Mouse (Mus musculus) bone marrow macrophage, adult 2 months (primary cell): ENCODE data around the gene Tctex1d1.

Experiments
- CTCF ChIP-seq: IDR thresholded peaks from 2 replicates; pipeline ENCODE4 v1.5.1; 2012; ENCODE audit warnings: low read depth, mild to moderate bottlenecking, low read length, moderate library complexity
- POLR2A ChIP-seq: IDR thresholded peaks from 2 replicates; pipeline ENCODE4 v1.6.1; 2012; ENCODE audit warnings: mild to moderate bottlenecking, low read depth, low read length, borderline replicate concordance

GRCm38 (mm10) chr4:103011823-103012222 is 33.4 kb downstream of the Tctex1d1 start:
- TF ChIP-seq CTCF (no peak), POLR2A (no peak)
